19 mouse cellular contexts compared by ENCODE assay signal in genomic region chr5:23717469-23718181, GRCm38 (mm10). TPM values are rescaled to one million over a fixed set of nuclear protein-coding genes. Genes with fewer than 3 reads are reported as not detected.
DNase-seq lines count a peak whose midpoint lies in the region; ATAC-seq and TF ChIP-seq lines count a peak whose summit lies in the region.
"Had no signal": no experiment of that assay in that cellular context is flagged by ENCODE, and none has a peak within 500 bp of the region (broad histone marks: within the 10 kb centered on the region; RNA-seq: fewer than 3 reads in every experiment).

No protein-coding gene starts in this region.

- no peak overlapping the region for H3K4me3 ChIP-seq in heart, adult 2 months
- no peak overlapping the region for H3K4me3 ChIP-seq in liver, embryonic 14.5 days (ENCODE audit: insufficient read depth in 1 of 2, low read depth in 2 of 2, low read length in 2 of 2)
- H3K4me3 ChIP-seq in liver, postnatal 0 days (ENCODE audit: low read depth, low read length): no peak overlapping the region
- H3K4me3 ChIP-seq in kidney, embryonic 14.5 days (ENCODE audit: low read length): no peak overlapping the region
- H3K4me3 ChIP-seq: embryonic facial prominence, embryonic 13.5 days; forebrain, embryonic 12.5 days; heart, embryonic 13.5 days; hindbrain, embryonic 12.5 days had no signal

- no peaks in the 10 kb centered on the region for H3K27me3 ChIP-seq in heart, adult 2 months (ENCODE audit: control insufficient read depth, insufficient read depth, low read length)
- H3K27me3 ChIP-seq in liver, embryonic 14.5 days (ENCODE audit: control insufficient read depth, insufficient read depth, low read length): no peaks in the 10 kb centered on the region
- no peaks in the 10 kb centered on the region for H3K27me3 ChIP-seq in liver, postnatal 0 days (ENCODE audit: insufficient read depth, low read length)
- H3K27me3 ChIP-seq in kidney, embryonic 14.5 days (ENCODE audit: control insufficient read depth, insufficient read depth, low read length): no peaks in the 10 kb centered on the region
- H3K27me3 ChIP-seq: embryonic facial prominence, embryonic 13.5 days; forebrain, embryonic 12.5 days; heart, embryonic 13.5 days had no signal

- no peak for TF ChIP-seq POLR2A in heart, adult 2 months (IDR thresholded peaks at IDR 0.05; ENCODE audit: insufficient read depth, low read depth, low read length)

- no peak overlapping the region for H3K27ac ChIP-seq in heart, adult 2 months
- H3K27ac ChIP-seq in liver, embryonic 14.5 days: no peak overlapping the region
- H3K27ac ChIP-seq in liver, postnatal 0 days (ENCODE audit: low read depth): no peak overlapping the region
- no peak overlapping the region for H3K27ac ChIP-seq in kidney, embryonic 14.5 days (ENCODE audit: low read depth, low read length)
- H3K27ac ChIP-seq: embryonic facial prominence, embryonic 13.5 days; forebrain, embryonic 12.5 days; heart, embryonic 13.5 days; hindbrain, embryonic 12.5 days had no signal

- H3K36me3 ChIP-seq in heart, adult 2 months (ENCODE audit: control insufficient read depth, insufficient read depth, low read length): no peaks in the 10 kb centered on the region
- H3K36me3 ChIP-seq in liver, embryonic 14.5 days (replicated peaks; ENCODE audit: control insufficient read depth, insufficient read depth, low read depth): no peaks in the 10 kb centered on the region
- H3K36me3 ChIP-seq in liver, postnatal 0 days (replicated peaks; ENCODE audit: insufficient read depth, low read length): no peaks in the 10 kb centered on the region
- no peaks in the 10 kb centered on the region for H3K36me3 ChIP-seq in kidney, embryonic 14.5 days (ENCODE audit: control insufficient read depth, insufficient read depth, low read length)
- H3K36me3 ChIP-seq: embryonic facial prominence, embryonic 13.5 days; forebrain, embryonic 12.5 days; heart, embryonic 13.5 days; hindbrain, embryonic 12.5 days had no signal

- no peak overlapping the region for H3K9ac ChIP-seq in heart, adult 2 months (ENCODE audit: low read depth, low read length)
- H3K9ac ChIP-seq in liver, embryonic 14.5 days (replicated peaks): no peak overlapping the region
- H3K9ac ChIP-seq in liver, postnatal 0 days (replicated peaks): no peak overlapping the region
- H3K9ac ChIP-seq in kidney, embryonic 14.5 days (ENCODE audit: low read depth, low read length): no peak overlapping the region
- H3K9ac ChIP-seq: embryonic facial prominence, embryonic 13.5 days; forebrain, embryonic 12.5 days; heart, embryonic 13.5 days; hindbrain, embryonic 12.5 days had no signal

- no peaks in the 10 kb centered on the region for H3K4me1 ChIP-seq in heart, adult 2 months (ENCODE audit: control insufficient read depth, insufficient read depth, low read length)
- H3K4me1 ChIP-seq in liver, embryonic 14.5 days (replicated peaks; ENCODE audit: control insufficient read depth in 2 of 2, insufficient read depth in 2 of 2, low read length in 1 of 2): peaks cover 2 to 8% of the 10 kb centered on the region in 2 experiments; a peak in 3 of 4 replicates
- no peaks in the 10 kb centered on the region for H3K4me1 ChIP-seq in liver, postnatal 0 days (ENCODE audit: insufficient read depth)
- H3K4me1 ChIP-seq in kidney, embryonic 14.5 days (ENCODE audit: control insufficient read depth, insufficient read depth, low read length): no peaks in the 10 kb centered on the region
- H3K4me1 ChIP-seq: embryonic facial prominence, embryonic 13.5 days; hindbrain, embryonic 12.5 days had no signal

- DNase-seq in heart, adult 11 months: peak; percentile 45
- no peak for DNase-seq in heart, adult 2 months
- DNase-seq in liver, embryonic 14.5 days (ENCODE audit: low read depth in 3 of 3, low spot score in 3 of 3): no peak
- no peak for DNase-seq in liver, postnatal 0 days
- no peak for DNase-seq in urinary bladder, postnatal 36 days (ENCODE audit: low spot score in 2 of 2)
- DNase-seq: adrenal gland, postnatal 10 days; cerebellum, adult 11 months; cerebellum, adult 8-10 months; cerebellum, postnatal 25 days; gastrocnemius, postnatal 10 days; heart, postnatal 4 days had no signal

- no peak for TF ChIP-seq CTCF in heart, adult 2 months (IDR thresholded peaks at IDR 0.05)
- no peak for TF ChIP-seq CTCF in liver, embryonic 14.5 days (IDR thresholded peaks at IDR 0.05; ENCODE audit: low read depth)
- no peak for TF ChIP-seq CTCF in liver, postnatal 0 days (IDR thresholded peaks at IDR 0.05; ENCODE audit: low read depth)

- H3K79me2 ChIP-seq in heart, adult 2 months (replicated peaks; ENCODE audit: control insufficient read depth, insufficient read depth, low read length): no peaks in the 10 kb centered on the region

- ATAC-seq in liver, embryonic 14.5 days (ENCODE audit: insufficient read depth): 0 out of 2 replicates have a peak, but pooled peaks have one; percentile 33
- ATAC-seq in liver, postnatal 0 days: no peak
- peak; percentile 29; the same call in 1 of the 2 replicates for ATAC-seq in megakaryocyte progenitor cell, adult 5-6 weeks (replicated peaks; ENCODE audit: poor library complexity)
- no peak for ATAC-seq in kidney, embryonic 14.5 days (ENCODE audit: low FRiP score, low TSS enrichment)
- ATAC-seq: forebrain, embryonic 16.5 days; hindbrain, embryonic 16.5 days had no signal

- 58% methylated on average over 3 of the region's 3 CpGs for WGBS in heart, adult 2 months
- 25% methylated on average over 3 of the region's 3 CpGs for WGBS in liver, embryonic 14.5 days (ENCODE audit: insufficient replicate concordance)
- 52% methylated on average over 3 of the region's 3 CpGs for WGBS in liver, postnatal 0 days (ENCODE audit: insufficient replicate concordance)
- WGBS in kidney, embryonic 14.5 days: 80% methylated on average over 3 of the region's 3 CpGs

- intact Hi-C loops in heart, adult 2 months (cut with DNase I): no loop called here

- TF ChIP-seq EP300 in heart, adult 2 months (IDR thresholded peaks at IDR 0.05; ENCODE audit: insufficient read depth, low read depth, low read length): no peak
- no peak for TF ChIP-seq EP300 in liver, embryonic 14.5 days (IDR thresholded peaks at IDR 0.05; ENCODE audit: low read depth)
- no peak for TF ChIP-seq EP300 in liver, postnatal 0 days (IDR thresholded peaks at IDR 0.05; ENCODE audit: low read depth)

- H3K9me3 ChIP-seq in liver, embryonic 14.5 days (ENCODE audit: control insufficient read depth, low read length): no peaks in the 10 kb centered on the region
- no peaks in the 10 kb centered on the region for H3K9me3 ChIP-seq in liver, postnatal 0 days (ENCODE audit: low read length)
- no peaks in the 10 kb centered on the region for H3K9me3 ChIP-seq in kidney, embryonic 14.5 days (ENCODE audit: control insufficient read depth, low read length)
- H3K9me3 ChIP-seq: embryonic facial prominence, embryonic 13.5 days; forebrain, embryonic 12.5 days; heart, embryonic 13.5 days; hindbrain, embryonic 12.5 days had no signal

- H3K4me2 ChIP-seq in liver, embryonic 14.5 days (ENCODE audit: low read depth): no peak overlapping the region
- no peak overlapping the region for H3K4me2 ChIP-seq in liver, postnatal 0 days (ENCODE audit: low read depth, low read length)
- H3K4me2 ChIP-seq in kidney, embryonic 14.5 days (replicated peaks; ENCODE audit: low read depth, low read length): no peak overlapping the region
- H3K4me2 ChIP-seq: embryonic facial prominence, embryonic 13.5 days; forebrain, embryonic 12.5 days; heart, embryonic 13.5 days; hindbrain, embryonic 12.5 days had no signal

RNA-seq across cellular contexts. Expression of gene Srpk2, which starts 33.2 kb away (rescaled TPM):
- total RNA-seq in heart, adult 2 months (2021): 10 to 100 TPM; 35.1 to 37.4 TPM
- polyA plus RNA-seq in heart, adult 2 months (2012; rRNA removed): 8.4 and 12.1 TPM in 2 replicates
- 1.9 and 3.2 TPM in 2 replicates for polyA plus RNA-seq in liver, embryonic 14.5 days (2012; rRNA removed)
- 5.4 and 6.8 TPM in 2 replicates for polyA plus RNA-seq in liver, embryonic 14.5 days (2014; fragmentation: Nextera tagmentation; extraction: Ambion mirVana)
- polyA plus RNA-seq in liver, postnatal 0 days (2015; fragmentation: Nextera tagmentation; extraction: Ambion mirVana): 9.6 and 10.9 TPM in 2 replicates
- 41.4 and 46.6 TPM in 2 replicates for total RNA-seq in megakaryocyte progenitor cell, adult 5-6 weeks (2015)
- 51.7 and 55.9 TPM in 2 replicates for total RNA-seq in megakaryocyte progenitor cell, adult 5-6 weeks (2017)
- polyA plus RNA-seq in kidney, embryonic 14.5 days (2014; fragmentation: Nextera tagmentation; extraction: Ambion mirVana): 41.8 and 50.8 TPM in 2 replicates

Comparison
In these comparisons a context has a peak if more than half of its experiments do, and no peak if none do; other contexts are left out.
1. ATAC-seq: peak in liver, embryonic 14.5 days (single experiment) and megakaryocyte progenitor cell, adult 5-6 weeks (single experiment); none in liver, postnatal 0 days (single experiment) and kidney, embryonic 14.5 days (single experiment).